Mouse (Mus musculus): ENCODE measurements around the gene Ndufaf3.

The Ndufaf3 gene

DNA sequence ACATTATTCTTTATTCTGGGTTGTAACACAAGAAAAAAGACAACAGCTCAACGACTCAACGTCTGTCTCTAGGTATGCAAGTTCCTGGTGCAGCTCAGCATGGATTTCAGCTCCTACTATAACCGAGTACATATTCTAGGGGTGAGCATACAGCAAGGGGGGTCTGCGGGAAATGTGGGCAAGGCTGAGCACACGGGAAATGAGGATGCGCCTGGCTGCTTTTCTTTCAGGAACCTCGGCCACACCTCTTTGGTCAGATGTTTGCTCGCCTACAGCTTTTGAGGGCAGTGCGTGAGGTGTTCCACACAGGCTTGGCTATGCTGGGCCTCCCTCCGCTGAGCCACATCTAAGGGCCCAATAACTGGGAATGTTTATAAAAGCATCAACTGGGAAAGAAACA is 5.1 kb upstream of the Ndufaf3 start:
- DNase-seq, result no peak

- no peak for DNase-seq
Observed at GRCm38 (mm10) chr9:108571401-108571973, 4.3 kb upstream of the Ndufaf3 start.

- peak; percentile 78 for DNase-seq
Observed at GRCm38 (mm10) chr9:108570207-108570896, 3.1 kb upstream of the Ndufaf3 start.

- peak; percentile 96 for DNase-seq
Observed at GRCm38 (mm10) chr9:108569381-108570206, 2.4 kb upstream of the Ndufaf3 start, which contains the start of gene Dalrd3. Dalrd3 (plus strand) TSS chr9:108569886.

- DNase-seq, result no peak
Observed at GRCm38 (mm10) chr9:108568511-108568921, 1.3 kb upstream of the Ndufaf3 start.

DNA sequence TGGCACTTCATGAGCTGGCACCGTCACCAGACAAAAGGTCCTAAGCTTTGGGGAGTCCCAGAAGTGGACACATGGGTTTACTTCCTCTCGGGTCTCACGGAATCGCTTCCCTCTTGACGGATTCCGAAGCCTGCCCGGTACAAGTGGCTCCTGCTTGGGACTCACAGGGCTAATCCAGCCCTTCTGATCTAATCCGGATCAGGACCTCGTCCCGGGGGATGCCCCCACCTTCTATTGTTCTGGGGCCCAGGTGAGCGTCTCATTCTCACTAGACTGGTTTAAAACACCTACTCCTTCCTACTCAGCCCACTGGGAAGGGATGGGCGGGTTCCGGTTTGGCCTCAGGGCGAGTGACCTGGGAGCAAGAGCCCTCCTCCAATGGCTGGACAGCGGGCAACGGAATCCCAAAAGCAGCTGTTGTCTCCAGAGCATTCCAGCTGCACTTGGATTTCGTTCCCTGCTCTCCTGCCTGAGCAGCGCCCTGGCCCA is 741 bp upstream of the Ndufaf3 start:
- no peak for DNase-seq

DNA sequence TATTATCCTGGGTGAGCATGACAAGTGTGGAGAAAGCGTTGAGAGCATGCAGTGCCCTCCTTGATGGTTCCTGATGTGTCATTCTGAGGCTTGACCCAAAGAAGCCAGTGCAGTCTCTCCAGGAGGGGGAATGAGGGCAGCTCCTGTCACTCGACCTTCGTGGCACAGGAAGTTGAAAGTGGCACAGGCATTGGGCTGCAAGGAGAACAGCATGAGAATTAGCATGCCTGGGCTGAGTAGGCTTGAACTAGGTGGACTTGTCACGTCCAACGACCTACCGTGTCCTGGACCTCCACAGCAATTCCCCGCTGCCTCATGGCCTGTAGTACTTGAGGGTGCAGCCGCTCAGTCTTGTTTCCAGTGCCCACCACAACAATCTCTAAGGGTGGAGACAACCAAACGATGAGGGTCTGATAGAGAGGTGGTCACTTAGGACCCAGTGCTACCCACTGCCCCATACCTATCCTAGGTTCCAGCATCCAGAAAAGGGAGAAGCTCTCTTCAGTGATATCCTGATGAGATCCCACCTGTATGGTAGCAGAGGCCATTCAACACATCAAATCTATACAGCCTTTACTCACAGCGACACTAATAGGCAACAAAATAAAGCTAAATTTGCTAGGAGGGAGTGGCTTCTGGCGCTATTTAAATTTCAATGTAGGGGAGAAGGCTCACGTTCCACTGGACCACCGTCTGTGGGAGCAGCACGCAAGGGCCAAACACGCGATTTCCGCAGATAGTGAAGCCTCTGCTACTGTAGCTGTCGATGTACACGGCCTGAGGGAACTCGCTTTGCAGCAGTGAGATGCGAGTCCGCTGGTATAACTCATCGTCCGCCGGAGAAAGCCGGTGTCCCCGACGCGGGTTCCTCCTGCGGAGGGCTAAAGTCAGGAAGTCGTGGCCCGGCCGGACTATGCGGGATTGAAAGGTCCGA is 1.1 kb downstream of the Ndufaf3 start:
- DNase-seq, result no peak

GRCm38 (mm10) chr9:108564131-108564530 is 3.1 kb downstream of the Ndufaf3 start:
- no peak for DNase-seq

DNA sequence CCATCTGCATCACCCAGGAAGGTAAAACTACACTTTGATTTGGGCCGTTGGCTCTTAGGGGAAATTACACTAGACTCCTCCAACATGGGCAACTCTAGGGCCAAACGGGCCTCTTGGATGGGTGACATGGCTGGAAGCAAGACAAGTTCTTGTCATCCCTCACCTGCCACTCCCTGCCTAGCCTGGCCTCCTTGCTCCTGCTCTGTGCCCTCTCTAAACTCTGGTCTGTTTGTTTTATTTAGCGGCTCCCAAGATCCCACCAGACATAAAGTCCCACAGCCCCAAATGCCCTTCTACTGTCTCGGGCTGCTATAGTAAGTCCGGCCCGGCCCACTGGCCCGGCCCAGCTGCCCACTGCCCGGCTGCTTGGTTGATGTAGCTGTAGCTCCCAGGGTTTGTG is 3.6 kb downstream of the Ndufaf3 start:
- no peak for DNase-seq

DNA sequence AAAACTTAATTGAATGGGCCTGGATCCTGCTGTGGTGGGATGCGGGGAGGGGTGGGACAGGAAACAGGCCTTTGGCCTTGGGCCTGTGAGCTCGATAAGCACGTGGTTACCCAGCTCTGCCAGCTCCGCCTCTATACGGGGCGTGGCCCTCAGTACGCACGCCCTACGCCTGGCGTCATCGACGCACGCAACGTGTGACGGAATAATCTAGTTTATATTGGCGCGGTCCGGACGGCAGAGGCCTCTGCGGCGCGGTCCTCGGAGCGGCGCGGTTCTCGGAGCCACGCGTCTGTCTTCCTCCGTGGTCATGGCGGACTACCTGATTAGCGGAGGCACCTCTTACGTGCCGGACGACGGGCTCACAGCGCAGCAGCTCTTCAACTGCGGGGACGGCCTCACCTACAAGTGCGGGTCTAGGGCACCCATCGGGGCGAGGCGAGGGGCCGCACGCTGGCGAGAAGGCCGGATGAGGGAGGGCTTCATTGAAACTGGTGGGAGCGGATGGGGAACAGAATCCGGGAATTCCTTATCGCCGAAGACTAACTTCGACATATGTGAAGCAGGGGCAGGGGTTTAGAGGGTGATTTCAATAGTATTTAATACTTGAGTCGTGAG is 6.9 kb downstream of the Ndufaf3 start, which contains the start of gene Impdh2:
Gene Impdh2 (plus strand): TSS at position 60 of the 615 bp plus-strand sequence.
- DNase-seq, result peak; percentile 95

- no peak for DNase-seq
Observed at GRCm38 (mm10) chr9:108559169-108559568, 8.1 kb downstream of the Ndufaf3 start.

- DNase-seq, result no peak
Observed at GRCm38 (mm10) chr9:108546875-108547274, 20.4 kb downstream of the Ndufaf3 start.

DNA sequence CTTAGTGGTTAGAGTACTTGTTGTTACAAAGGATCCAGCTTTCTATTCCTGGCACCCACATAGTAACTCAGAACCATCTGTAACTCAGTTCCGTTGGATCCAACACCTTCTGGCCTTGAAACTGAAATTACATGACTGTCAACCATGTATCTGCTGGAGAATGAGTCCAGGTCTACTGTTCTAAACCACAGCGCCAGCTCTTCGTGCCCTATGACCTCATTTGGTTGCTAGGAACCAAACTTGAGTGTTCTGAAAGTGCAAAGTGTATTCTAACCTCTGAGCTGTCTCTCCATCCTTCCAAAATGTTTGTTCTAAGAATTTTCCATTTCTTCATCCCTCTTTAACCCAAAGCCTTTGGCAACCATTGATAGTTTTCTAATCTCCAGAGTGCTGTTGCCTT is 21.2 kb downstream of the Ndufaf3 start:
- no peak for DNase-seq

GRCm38 (mm10) chr9:108540846-108541245 is 26.4 kb downstream of the Ndufaf3 start:
- DNase-seq, result no peak

DNA sequence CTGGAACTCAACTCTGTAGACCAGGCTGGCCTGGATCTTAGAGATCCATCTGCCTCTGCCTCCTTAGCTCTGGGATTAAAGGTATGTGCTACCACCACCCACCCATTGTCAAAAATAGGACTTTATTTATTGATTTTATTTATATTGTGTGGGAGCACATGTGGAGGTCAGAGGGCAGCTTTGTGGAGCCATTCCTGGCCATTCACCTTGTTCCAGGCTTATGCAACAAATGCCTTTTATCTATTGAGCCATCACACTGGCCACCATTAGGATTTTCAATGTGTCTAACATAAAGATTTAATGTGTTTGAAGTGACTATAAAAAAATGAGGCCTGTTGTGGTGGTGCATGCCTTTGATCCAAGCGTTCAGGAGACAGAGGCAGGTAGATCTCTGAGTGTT is 35.7 kb downstream of the Ndufaf3 start:
- DNase-seq, result no peak

DNA sequence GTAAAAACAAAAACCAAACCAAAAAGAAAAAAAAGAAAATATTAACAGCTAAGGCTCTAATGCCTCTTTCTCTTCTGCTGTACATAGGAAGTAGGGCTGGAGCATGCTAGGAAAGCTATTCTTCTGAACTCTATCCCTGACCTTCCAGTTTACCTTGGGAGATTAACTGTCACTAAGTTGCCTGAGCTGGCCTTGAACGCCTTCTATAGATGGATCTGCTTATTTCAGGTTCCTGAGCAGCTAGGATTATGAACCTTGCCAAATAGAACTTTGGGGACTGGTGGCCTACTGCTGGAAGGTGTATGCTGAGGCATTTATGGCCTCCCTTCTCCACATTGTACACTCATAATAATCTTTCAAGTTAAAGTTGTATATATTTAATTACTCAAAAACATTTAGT is 36.3 kb downstream of the Ndufaf3 start:
- DNase-seq, result no peak

GRCm38 (mm10) chr9:108525400-108525799 is 41.8 kb downstream of the Ndufaf3 start:
- DNase-seq, result no peak

GRCm38 (mm10) chr9:108523341-108523740 is 43.9 kb downstream of the Ndufaf3 start:
- DNase-seq, result no peak

GRCm38 (mm10) chr9:108521604-108522003 is 45.6 kb downstream of the Ndufaf3 start:
- no peak for DNase-seq

GRCm38 (mm10) chr9:108517931-108518332 is 49.3 kb downstream of the Ndufaf3 start:
- no peak for DNase-seq

DNA sequence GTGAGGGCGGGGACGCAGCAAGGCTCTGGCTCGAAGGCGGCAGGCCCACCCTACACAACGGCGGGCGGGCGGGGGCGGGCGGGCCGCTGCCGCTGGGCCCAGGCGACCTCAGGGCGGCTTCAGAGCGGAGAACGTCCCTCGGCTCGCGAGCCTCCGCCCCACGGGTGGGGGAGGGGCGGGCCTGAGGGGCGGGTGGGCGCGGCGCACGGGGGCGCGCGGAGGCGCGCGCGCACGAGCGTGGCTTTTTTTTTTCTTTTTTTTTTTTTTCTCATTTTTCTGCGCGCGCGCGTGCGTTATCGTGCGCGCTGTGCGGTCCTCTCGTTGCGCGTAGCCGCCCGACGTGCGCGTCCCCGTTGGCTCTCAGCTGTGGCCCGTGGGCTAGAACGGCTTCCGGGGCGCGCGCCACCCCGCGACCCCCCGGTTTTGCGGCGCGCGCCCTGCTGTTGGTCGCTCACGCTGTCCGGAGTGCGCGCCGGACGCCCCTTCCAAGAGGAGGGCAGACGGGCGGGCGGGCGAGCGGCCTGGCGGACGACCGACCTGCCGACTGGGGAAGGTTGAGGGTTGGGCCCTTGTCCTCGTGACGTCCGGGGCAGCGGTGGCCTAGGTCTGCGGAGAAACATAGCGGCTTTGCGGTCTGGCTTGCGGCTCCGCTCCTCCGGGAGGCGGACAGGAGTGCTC is 49.8 kb downstream of the Ndufaf3 start:
- DNase-seq, result peak; percentile 77
